ENCODE assay signal across 8 mouse cellular contexts in genomic region chr8:124792186-124792585, GRCm38 (mm10). TPM values are rescaled to one million over a fixed set of nuclear protein-coding genes. Genes with fewer than 3 reads are reported as not detected.
DNase-seq lines count a peak whose midpoint lies in the region; ATAC-seq and TF ChIP-seq lines count a peak whose summit lies in the region.

No protein-coding gene starts in this region.

- no peak overlapping the region for H3K27ac ChIP-seq in liver, embryonic 11.5 days (ENCODE audit: low read depth, low read length)
- peak overlapping the region; percentile 90 for H3K27ac ChIP-seq in forebrain, embryonic 14.5 days (ENCODE audit: low read depth, low read length)
- no peak overlapping the region for H3K27ac ChIP-seq in left cerebral cortex, adult 2 months

- H3K9ac ChIP-seq in liver, embryonic 11.5 days (ENCODE audit: low read depth, low read length) = no peak overlapping the region
- peak overlapping the region; percentile 77 for H3K9ac ChIP-seq in forebrain, embryonic 14.5 days (ENCODE audit: low read length)

- no peaks in the 10 kb centered on the region for H3K9me3 ChIP-seq in liver, embryonic 11.5 days (ENCODE audit: control insufficient read depth, low read length)
- H3K9me3 ChIP-seq in forebrain, embryonic 14.5 days (replicated peaks; ENCODE audit: control insufficient read depth, low read length) = no peaks in the 10 kb centered on the region

- DNase-seq in liver, embryonic 11.5 days (ENCODE audit: low spot score) = no peak
- DNase-seq in liver = no peak
- DNase-seq in cerebellum, adult 11-12 months = peak; percentile 77
- peak; percentile 78 for DNase-seq in forebrain, embryonic 14.5 days (ENCODE audit: low spot score)
- DNase-seq in left cerebral cortex, adult 2 months (ENCODE audit: extremely low spot score in 1 of 2, low spot score in 2 of 2) = peak; percentile 50 to 57
- peak; percentile 48 for DNase-seq in neural tube, embryonic 10.5 days (ENCODE audit: extremely low spot score, low spot score)
- no peak for DNase-seq in urinary bladder, postnatal 25 days (ENCODE audit: low spot score)

- peak overlapping the region; percentile 96 for H3K4me2 ChIP-seq in liver, embryonic 11.5 days
- peak overlapping the region; percentile 94 for H3K4me2 ChIP-seq in forebrain, embryonic 14.5 days (ENCODE audit: low read length)

- TF ChIP-seq CTCF in left cerebral cortex, adult 2 months (IDR thresholded peaks at IDR 0.05) = no peak

- peak overlapping the region; percentile 62 for H3K4me3 ChIP-seq in liver, embryonic 11.5 days (ENCODE audit: low read depth, low read length)
- peak overlapping the region; percentile 61 for H3K4me3 ChIP-seq in forebrain, embryonic 14.5 days (ENCODE audit: low read depth, low read length)
- H3K4me3 ChIP-seq in left cerebral cortex, adult 2 months = peak overlapping the region; percentile 51

- H3K36me3 ChIP-seq in liver, embryonic 11.5 days (ENCODE audit: control insufficient read depth, insufficient read depth, low read length) = no peaks in the 10 kb centered on the region
- H3K36me3 ChIP-seq in forebrain, embryonic 14.5 days (ENCODE audit: control insufficient read depth, insufficient read depth, low read length) = no peaks in the 10 kb centered on the region

- WGBS in liver, embryonic 11.5 days = 2% methylated on average over 32 of the region's 32 CpGs
- WGBS in forebrain, embryonic 14.5 days = under 1% methylated on average over 32 of the region's 32 CpGs

- peaks cover 67% of the 10 kb centered on the region for H3K27me3 ChIP-seq in liver, embryonic 11.5 days (replicated peaks; ENCODE audit: control insufficient read depth, insufficient read depth, low read length)
- peaks cover 15% of the 10 kb centered on the region for H3K27me3 ChIP-seq in forebrain, embryonic 14.5 days (replicated peaks; ENCODE audit: control insufficient read depth, insufficient read depth, low read length)

- intact Hi-C loops in left cerebral cortex, adult 2 months (cut with DNase I) = loop anchor here (5.0 kb wide), 1 partner anchor 70 kb away; the partner anchor contains the start of genes Arv1 and Ttc13

- peaks cover 15% of the 10 kb centered on the region for H3K4me1 ChIP-seq in liver, embryonic 11.5 days (replicated peaks; ENCODE audit: control insufficient read depth, insufficient read depth, low read length)
- peaks cover 18% of the 10 kb centered on the region for H3K4me1 ChIP-seq in forebrain, embryonic 14.5 days (ENCODE audit: control insufficient read depth, insufficient read depth, low read length)

- ATAC-seq in liver, embryonic 11.5 days (replicated peaks; ENCODE audit: low FRiP score) = no peak
- ATAC-seq in forebrain, embryonic 14.5 days = peak; percentile 63
- no peak for ATAC-seq in megakaryocyte-erythroid progenitor cell, adult 5-6 weeks (replicated peaks; ENCODE audit: low FRiP score, low TSS enrichment, poor library complexity, severe bottlenecking)

RNA-seq across cellular contexts. Expression of gene Trim67, which starts 0.7 kb away (rescaled TPM):
- 0.05 TPM in 1 of 2 replicates, not detected in the other for polyA plus RNA-seq in liver, embryonic 11.5 days (2014; fragmentation: Nextera tagmentation; extraction: Ambion mirVana)
- polyA plus RNA-seq in forebrain, embryonic 14.5 days (2014; fragmentation: Nextera tagmentation; extraction: Ambion mirVana) = 16.5 and 22.0 TPM in 2 replicates
- 1 to 10 TPM; 2.0 to 2.2 TPM for total RNA-seq in left cerebral cortex, adult 2 months (2021)
- total RNA-seq in megakaryocyte-erythroid progenitor cell, adult 5-6 weeks (2014; fragmentation: Nextera tagmentation) = not detected in 2 replicates
- not detected in 2 replicates for total RNA-seq in megakaryocyte-erythroid progenitor cell, adult 5-6 weeks (2017)

RNA-seq across cellular contexts. Expression of gene Fam89a, which starts 40.6 kb away (rescaled TPM):
- 3.6 and 3.8 TPM in 2 replicates for polyA plus RNA-seq in liver, embryonic 11.5 days (2014; fragmentation: Nextera tagmentation; extraction: Ambion mirVana)
- 0.27 and 0.38 TPM in 2 replicates for polyA plus RNA-seq in forebrain, embryonic 14.5 days (2014; fragmentation: Nextera tagmentation; extraction: Ambion mirVana)
- under 1 TPM; 0.77 to 0.87 TPM for total RNA-seq in left cerebral cortex, adult 2 months (2021)
- total RNA-seq in megakaryocyte-erythroid progenitor cell, adult 5-6 weeks (2014; fragmentation: Nextera tagmentation) = not detected in 2 replicates
- not detected in 2 replicates for total RNA-seq in megakaryocyte-erythroid progenitor cell, adult 5-6 weeks (2017)

Comparison
In these comparisons a context has a peak if more than half of its experiments do, and no peak if none do; other contexts are left out.
1. DNase-seq: peak in cerebellum, adult 11-12 months (single experiment), forebrain, embryonic 14.5 days (single experiment), left cerebral cortex, adult 2 months (2 of 2) and neural tube, embryonic 10.5 days (single experiment); none in liver, embryonic 11.5 days (single experiment), liver (single experiment) and urinary bladder, postnatal 25 days (single experiment).
2. Peak in every context shown above with its lines, with median percentiles within 50 percentile points of each other: H3K4me3 ChIP-seq.